Mouse (Mus musculus) myocyte (in vitro differentiated cells): ENCODE data around the gene Tnr.

Source experiments
- CEBPB ChIP-seq: IDR thresholded peaks from 2 replicates; pipeline ENCODE4 v1.6.1; 2011; ENCODE audit warnings: mild to moderate bottlenecking, moderate library complexity; ENCODE audit not compliant: poor library complexity, insufficient read depth, severe bottlenecking
- E2F4 ChIP-seq: IDR thresholded peaks from one replicate; pipeline ENCODE4 v1.6.1; 2011; ENCODE audit warnings: mild to moderate bottlenecking, control low read depth, moderate library complexity; ENCODE audit not compliant: insufficient read depth
- MAX ChIP-seq: IDR thresholded peaks from one replicate; pipeline ENCODE4 v1.6.1; 2011; ENCODE audit warnings: low read depth, mild to moderate bottlenecking, control low read depth
- MYOD1 ChIP-seq, 3 experiments: IDR thresholded peaks; one replicate each; pipeline ENCODE4 v1.6.1; 2011; ENCODE audit warnings: control low read depth in 2 of 3, low read depth in 2 of 3, mild to moderate bottlenecking in 2 of 3, moderate library complexity in 1 of 3; ENCODE audit not compliant: insufficient read length in 2 of 3, control insufficient read depth in 1 of 3
- MYOG ChIP-seq, 3 experiments: IDR thresholded peaks; one replicate each; pipeline ENCODE4 v1.6.1; 2011; ENCODE audit warnings: control low read depth in 2 of 3, low read depth in 2 of 3, mild to moderate bottlenecking in 2 of 3; ENCODE audit not compliant: insufficient read length in 2 of 3, control insufficient read depth in 1 of 3, insufficient read depth in 1 of 3
- POLR2A ChIP-seq: IDR thresholded peaks from one replicate; pipeline ENCODE4 v1.6.1; 2011; ENCODE audit warnings: low read depth, mild to moderate bottlenecking, control low read depth, moderate library complexity; ENCODE audit not compliant: insufficient read length
- POLR2AphosphoS2 ChIP-seq: IDR thresholded peaks from one replicate; pipeline ENCODE4 v1.6.1; 2011; ENCODE audit warnings: low read depth, control low read depth; ENCODE audit not compliant: insufficient read length
- REST ChIP-seq: IDR thresholded peaks from one replicate; pipeline ENCODE4 v1.6.1; 2011; ENCODE audit warnings: mild to moderate bottlenecking, control low read depth, moderate library complexity; ENCODE audit not compliant: insufficient read depth, insufficient read length
- SRF ChIP-seq: IDR thresholded peaks from one replicate; pipeline ENCODE4 v1.6.1; 2011; ENCODE audit warnings: low read depth; ENCODE audit not compliant: control insufficient read depth, insufficient read length
- TCF12 ChIP-seq: IDR thresholded peaks from one replicate; pipeline ENCODE4 v1.6.1; 2011; ENCODE audit warnings: mild to moderate bottlenecking, control low read depth; ENCODE audit not compliant: poor library complexity, insufficient read depth, severe bottlenecking
- TCF3 ChIP-seq: IDR thresholded peaks from one replicate; pipeline ENCODE4 v1.6.1; 2011; ENCODE audit warnings: low read depth, control low read depth; ENCODE audit not compliant: insufficient read length
- USF1 ChIP-seq: IDR thresholded peaks from one replicate; pipeline ENCODE4 v1.6.1; 2011; ENCODE audit warnings: low read depth, mild to moderate bottlenecking, control low read depth, moderate library complexity

- TF ChIP-seq POLR2A (no peak), MAX (no peak), POLR2AphosphoS2 (no peak), SRF (no peak), TCF3 (no peak), E2F4 (no peak), TCF12 (no peak), USF1 (no peak), MYOD1 (IDR thresholded peaks at IDR 0.05; ENCODE audit: control insufficient read depth in 1 of 3, insufficient read length in 2 of 3, low read depth in 2 of 3) (no peak), CEBPB (no peak), MYOG (IDR thresholded peaks at IDR 0.05; ENCODE audit: control insufficient read depth in 1 of 3, insufficient read depth in 1 of 3, insufficient read length in 2 of 3, low read depth in 2 of 3) (no peak), REST (no peak)
These were observed 12.9 kb upstream of the Tnr start for GRCm38 (mm10) chr1:159510667-159511066.
